Mouse (Mus musculus) MN1 (cell line): ENCODE data around the gene 4930404N11Rik.

Experiments
- DNase-seq: peaks from one replicate; pipeline ENCODE4 v3.0.0-alpha.2; 2016; ENCODE audit warnings: low spot score

Gene 4930404N11Rik

GRCm38 (mm10) chr10:81365672-81366476 is at the start of gene 4930404N11Rik:
4930404N11Rik (minus strand) TSS chr10:81365816.
- DNase-seq = no peak

DNA sequence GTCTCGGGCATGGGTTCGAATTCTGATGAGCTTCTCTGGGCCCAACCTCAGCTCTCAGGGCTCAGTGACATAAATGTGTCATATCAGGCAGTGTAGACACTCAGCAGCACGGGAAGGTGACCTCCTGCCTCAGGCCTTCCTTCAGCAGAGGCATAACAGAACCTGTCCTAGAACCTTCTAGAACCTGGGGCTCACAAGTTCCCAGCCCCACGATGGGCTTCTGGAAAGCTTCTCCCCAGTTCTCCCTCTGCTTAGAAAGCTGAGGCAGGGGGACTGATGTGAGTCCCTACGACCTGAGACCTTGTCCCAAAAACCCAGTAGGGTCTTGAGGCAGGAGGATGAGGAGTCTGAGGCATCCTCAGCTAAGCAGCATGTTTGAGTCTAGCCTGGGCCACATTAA is 49.5 kb upstream of the 4930404N11Rik start:
- no peak for DNase-seq

- no peak for DNase-seq
Observed at GRCm38 (mm10) chr10:81414682-81415081, 49.1 kb upstream of the 4930404N11Rik start.

- DNase-seq = no peak
Observed at GRCm38 (mm10) chr10:81413310-81414261, 48.0 kb upstream of the 4930404N11Rik start.

- DNase-seq = no peak
Observed at GRCm38 (mm10) chr10:81412586-81413309, 47.1 kb upstream of the 4930404N11Rik start.

DNA sequence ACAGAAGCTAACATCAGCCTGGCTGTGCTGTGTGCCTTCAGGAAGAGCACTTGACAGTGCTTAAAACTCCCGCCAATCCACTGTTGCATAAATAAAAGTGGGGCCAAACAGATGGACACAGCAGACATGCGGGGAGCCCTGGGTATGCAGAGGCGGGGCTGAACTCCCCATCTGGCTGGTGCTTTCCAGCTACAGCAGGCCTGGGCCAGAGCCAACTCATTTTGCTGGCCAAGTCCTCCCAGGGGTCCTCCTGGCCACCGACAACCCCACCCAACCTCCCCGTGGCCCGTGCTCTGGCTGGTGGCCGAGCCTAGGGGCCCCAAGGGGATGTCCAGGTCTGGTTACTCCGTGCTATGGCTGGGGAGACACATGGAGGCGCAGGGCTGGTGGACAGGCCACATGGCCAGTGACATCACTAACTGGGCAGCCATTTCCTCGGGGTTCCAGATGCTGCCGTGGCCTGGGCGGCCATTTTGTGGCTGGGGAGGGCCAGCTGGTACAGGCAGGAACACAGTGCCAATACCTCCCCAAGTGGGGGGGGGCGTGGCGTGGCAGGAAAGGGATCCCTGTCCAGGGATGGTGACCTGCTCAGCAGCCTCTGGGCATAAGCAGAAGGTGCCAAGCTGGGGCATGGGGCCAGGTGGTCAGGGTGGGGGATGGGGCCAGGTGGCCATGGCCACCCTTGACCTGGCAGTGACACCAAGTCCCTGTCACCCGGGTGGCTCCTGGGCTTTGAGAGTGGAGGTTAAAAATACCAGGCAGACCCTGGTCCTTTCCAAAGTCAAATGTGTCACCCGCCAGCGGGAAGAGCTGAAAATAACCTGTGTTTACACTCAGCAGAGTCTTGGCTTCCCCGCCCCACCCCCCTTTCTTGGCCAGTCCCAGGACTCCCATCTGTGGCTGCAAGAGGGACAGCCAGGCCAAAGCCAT is 46.1 kb upstream of the 4930404N11Rik start:
- DNase-seq = peak; percentile 96

DNA sequence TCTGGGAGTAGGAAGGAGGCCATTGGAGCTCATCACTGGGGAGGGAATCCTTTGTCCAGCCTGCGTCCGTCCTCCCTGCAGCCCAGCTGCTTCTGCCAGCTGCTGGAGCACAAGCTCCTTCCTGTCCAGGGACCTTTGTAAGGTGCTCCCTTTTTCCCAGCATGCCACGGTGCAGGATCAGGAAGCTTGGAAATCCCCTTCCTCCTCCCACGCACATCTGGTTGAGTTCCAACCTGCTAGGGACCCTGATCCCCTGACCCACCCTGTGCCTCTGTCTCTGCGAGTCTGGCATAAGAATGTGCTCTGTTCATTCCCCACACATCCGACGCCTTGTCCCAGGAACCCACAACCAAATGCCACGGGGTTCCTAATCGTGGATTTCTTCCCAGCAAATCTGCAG is 45.4 kb upstream of the 4930404N11Rik start:
- no peak for DNase-seq

DNA sequence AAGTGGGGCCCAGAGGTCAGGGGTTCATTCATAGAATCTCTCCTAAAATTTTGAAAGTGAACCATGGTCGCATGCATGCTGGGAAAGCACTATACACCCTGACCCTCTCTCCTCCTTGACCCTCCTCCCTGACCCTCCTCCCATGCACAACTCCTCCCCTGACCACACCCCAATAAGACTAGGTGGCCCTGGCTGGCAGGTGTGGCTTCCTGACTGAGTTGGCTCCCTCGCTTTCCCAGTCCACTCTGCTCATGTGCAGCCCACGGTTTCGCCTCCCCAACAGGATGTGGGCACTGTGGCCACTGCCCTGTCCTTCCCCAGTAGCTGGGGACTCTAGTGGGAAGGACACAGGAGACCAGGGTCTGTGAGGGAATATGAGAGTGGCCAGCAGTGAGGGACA is 44.7 kb upstream of the 4930404N11Rik start:
- DNase-seq = no peak

DNA sequence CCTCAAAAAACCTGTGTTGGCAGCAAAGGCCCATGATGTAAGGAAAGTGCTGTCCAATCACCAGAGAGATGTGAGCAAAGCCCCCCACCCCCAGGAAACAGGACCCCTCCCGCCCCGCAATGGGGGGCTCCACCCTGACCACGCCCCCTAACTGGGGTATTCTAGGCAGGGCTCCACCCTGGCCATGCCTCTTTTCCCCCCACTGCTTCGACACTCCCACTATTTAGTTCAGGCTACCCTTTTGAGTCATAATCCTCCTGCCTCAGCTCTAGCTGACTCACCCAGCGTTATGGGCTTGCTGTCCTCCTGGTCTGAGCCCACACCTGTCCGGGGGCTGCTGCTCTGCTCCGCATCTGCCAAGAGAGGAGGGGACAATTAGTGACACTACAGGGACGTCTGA is 43.7 kb upstream of the 4930404N11Rik start:
- DNase-seq = no peak

- DNase-seq = peak; percentile 85
Observed at GRCm38 (mm10) chr10:81408871-81409291, 43.3 kb upstream of the 4930404N11Rik start.

DNA sequence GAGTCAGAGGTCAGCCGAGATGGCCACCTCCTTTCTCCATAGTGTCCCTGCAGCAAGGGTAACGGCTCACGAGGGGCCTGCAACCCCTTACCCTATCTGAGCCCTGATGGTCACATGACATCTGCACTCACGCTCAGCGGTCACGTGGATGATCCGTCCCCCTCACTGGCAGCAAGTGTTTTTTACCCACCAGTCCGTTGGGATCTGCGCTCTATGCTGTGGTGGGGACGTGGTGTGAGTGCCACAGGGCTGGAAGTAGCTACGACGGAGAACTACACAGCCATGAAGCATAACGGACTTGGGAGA is 42.8 kb upstream of the 4930404N11Rik start:
- no peak for DNase-seq

DNA sequence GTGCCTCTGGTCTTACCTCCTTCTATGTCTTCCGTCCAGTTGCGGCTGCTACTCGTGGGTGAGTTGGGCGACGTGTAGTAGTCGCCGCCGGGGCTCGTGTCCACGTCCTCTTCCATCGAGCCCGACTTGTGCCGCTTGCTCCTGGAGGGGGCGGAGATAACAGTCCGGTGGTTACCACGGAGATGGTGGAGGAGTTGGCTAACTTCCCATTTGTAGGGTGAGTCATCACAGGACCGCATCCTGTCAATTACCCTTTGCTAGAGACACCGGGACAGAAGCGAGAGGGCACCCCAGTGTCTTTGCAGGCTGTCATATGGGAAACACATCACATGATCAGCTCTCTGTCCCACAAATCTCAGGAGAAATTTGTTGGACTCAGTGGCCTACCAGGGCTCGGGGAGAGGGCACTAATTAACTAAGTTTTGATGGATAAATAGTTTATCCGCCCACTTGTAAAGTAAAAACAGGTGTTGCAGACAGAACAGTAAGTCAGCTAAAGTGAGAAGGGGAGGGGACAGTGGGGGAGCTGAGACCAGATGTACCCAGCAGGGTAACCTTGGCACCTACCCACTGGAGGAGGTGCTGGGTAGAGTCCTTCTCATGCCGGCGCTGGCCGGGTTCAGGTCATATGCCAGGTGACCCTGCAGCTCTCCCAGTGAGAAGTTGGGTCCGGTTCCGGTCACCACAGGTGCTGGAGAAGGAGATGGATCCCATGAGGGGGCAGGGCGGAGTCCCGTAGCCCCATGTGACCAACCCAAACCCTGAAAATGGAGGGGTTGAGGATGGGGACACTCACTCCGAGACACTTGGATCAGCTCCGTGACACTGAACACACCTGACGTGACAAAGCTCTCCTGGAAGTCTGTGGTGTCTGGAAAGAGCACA is 42.2 kb upstream of the 4930404N11Rik start:
- DNase-seq = peak; percentile 98

GRCm38 (mm10) chr10:81406504-81407440 is 41.2 kb upstream of the 4930404N11Rik start:
- DNase-seq = peak; percentile 68

DNA sequence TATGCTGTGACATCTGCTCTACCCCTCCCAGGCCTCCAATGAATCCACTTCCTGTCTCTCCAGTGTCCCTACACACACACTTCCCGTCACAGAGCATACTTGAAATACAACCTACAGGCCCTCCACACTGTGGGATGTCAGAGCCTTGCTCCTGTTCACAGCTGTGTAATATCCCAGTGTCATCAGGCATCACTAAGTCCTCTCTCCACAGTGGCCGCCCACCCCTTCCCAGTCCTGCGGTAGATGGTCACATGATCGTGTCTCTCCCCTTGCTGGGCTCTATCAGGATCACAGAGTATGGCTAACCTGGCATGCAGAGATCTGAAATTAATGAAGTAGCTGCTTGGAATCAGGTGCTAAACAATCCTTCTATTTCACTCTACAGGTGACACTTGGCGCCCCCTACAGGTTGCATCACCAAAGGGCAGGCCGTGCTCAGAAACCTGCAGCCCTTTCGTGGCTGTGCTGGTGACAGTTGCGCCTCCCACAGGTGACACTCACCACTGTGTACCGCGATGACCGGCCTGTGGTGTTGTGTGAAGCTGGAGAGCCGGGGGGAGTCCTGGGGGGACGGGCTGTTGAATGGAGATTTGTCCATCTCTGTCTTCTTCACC is 40.1 kb upstream of the 4930404N11Rik start:
- peak; percentile 73 for DNase-seq

- no peak for DNase-seq
Observed at GRCm38 (mm10) chr10:81404720-81405119, 39.1 kb upstream of the 4930404N11Rik start.

DNA sequence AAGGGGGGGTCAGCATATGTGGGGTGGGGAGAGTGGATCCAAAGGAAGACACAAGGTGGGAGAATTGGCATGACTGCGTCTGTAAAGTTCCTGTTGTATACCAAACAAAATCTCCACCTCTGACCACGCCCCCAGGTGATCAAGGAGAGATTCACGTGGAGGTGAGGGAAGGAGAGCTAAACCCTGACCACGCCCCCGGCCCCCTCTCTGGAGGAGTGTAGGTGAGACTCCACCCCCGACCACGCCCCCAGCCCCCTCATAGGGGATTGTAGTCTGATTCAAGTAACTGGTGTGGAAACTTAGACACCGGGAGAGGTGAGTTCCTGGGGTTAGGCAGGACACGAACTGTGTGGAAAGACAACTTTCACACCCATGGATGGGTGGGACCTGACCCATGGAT is 38.5 kb upstream of the 4930404N11Rik start:
- no peak for DNase-seq

- no peak for DNase-seq
Observed at GRCm38 (mm10) chr10:81403511-81403910, 37.9 kb upstream of the 4930404N11Rik start.

DNA sequence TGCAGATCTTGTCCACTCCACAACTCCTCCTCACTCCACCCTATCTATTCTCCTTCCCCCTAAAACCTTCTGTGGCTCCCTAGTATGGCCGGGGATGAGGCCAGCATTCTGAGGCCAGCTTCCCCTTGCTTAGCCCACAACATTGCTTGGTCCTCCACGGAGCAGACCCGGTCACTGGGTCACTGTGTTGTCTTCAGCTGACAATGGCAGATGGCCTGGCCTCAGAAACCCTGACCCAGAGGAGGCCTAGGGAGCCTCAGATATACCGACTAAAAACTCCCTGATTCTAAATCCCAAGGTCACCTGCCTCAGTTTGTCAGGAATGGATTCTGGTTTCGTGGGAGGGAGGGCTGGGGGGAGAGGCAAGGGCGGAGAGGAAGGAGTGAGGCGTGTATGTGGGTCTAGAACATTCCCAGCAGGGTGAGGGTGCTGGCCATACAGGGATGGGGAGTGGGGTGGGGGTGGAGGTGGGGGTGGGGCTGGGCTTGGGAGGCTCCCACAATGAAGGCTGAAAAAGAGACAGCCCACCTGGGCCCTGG is 36.7 kb upstream of the 4930404N11Rik start:
- DNase-seq = no peak
